Mouse (Mus musculus): ENCODE measurements at regions not wholly inside any gene's neighbourhood (a gene's known extent, or its start where the extent isn't known, plus 50 kb on each side); places are given as distances from the start of the nearest gene placed in this dataset.

DNA sequence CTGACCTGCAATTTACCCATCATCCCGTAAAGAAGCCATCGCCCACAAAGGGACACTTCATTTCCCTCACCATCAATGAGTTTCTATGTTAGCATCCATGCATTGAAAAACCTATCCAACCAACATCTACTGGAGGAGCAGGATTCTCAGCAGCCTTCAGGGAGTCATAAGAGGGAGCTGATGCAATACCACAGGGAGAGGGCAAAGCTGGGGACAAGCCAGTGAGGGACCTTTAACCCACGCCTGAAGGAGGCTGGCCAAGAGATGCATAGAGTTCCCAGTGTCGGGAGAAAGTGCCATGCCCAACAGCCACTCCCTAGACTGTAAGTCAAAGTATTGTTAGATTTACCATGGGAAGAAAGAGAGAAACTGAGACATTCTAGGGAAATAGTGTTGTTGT lies 96.7 kb downstream of the Evx1 start:
- no peak overlapping the region for H3K9ac ChIP-seq (ENCODE audit: low read depth, poor library complexity, severe bottlenecking)
- no peaks in the 10 kb centered on the region for H3K9me3 ChIP-seq (replicated peaks; ENCODE audit: control insufficient read depth, insufficient read depth, low read length, poor library complexity, severe bottlenecking)
- no peak overlapping the region for H3K4me3 ChIP-seq (ENCODE audit: low read depth, low read length)
- TF ChIP-seq EP300 (IDR thresholded peaks at IDR 0.05; ENCODE audit: insufficient read depth, low read depth, low read length) (no peak), CTCF (IDR thresholded peaks at IDR 0.05; ENCODE audit: low read depth, low read length) (no peak), POLR2A (IDR thresholded peaks at IDR 0.05; ENCODE audit: insufficient read depth, low read length) (no peak)
- no peaks in the 10 kb centered on the region for H3K27me3 ChIP-seq (ENCODE audit: control insufficient read depth, insufficient read depth, low read length, poor library complexity, severe bottlenecking)
- no peaks in the 10 kb centered on the region for H3K4me1 ChIP-seq (ENCODE audit: control insufficient read depth, insufficient read depth, low read length)
- no peaks in the 10 kb centered on the region for H3K36me3 ChIP-seq (ENCODE audit: control insufficient read depth, insufficient read depth, low read length, poor library complexity, severe bottlenecking)
- no peak overlapping the region for H3K27ac ChIP-seq (ENCODE audit: insufficient read depth, low read length)

DNA sequence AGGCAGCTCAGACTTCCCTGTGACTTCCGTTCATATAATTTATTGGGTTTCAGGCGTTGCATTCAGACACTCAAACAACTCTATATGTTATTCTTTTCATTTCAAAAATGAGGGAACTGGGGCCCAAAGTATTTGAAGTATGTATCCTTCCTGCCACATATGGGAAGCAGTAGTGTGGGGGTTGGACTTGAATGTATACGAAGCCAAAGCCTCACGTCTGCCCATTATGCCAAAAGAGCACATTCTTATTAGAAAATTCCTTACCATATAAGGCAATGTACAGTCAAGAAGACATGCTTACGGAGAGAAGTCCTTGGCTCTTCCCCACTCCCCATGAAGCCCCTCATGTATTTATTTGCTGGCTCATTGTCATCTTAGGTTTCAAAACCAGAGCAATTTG lies 97.4 kb downstream of the Evx1 start:
- H3K9me3 ChIP-seq (replicated peaks; ENCODE audit: control insufficient read depth, insufficient read depth, low read length, poor library complexity, severe bottlenecking), result no peaks in the 10 kb centered on the region
- no peaks in the 10 kb centered on the region for H3K27me3 ChIP-seq (ENCODE audit: control insufficient read depth, insufficient read depth, low read length, poor library complexity, severe bottlenecking)
- no peak overlapping the region for H3K4me3 ChIP-seq (ENCODE audit: low read depth, low read length)
- no peaks in the 10 kb centered on the region for H3K36me3 ChIP-seq (ENCODE audit: control insufficient read depth, insufficient read depth, low read length, poor library complexity, severe bottlenecking)
- H3K4me1 ChIP-seq (ENCODE audit: control insufficient read depth, insufficient read depth, low read length), result no peaks in the 10 kb centered on the region
- no peak overlapping the region for H3K9ac ChIP-seq (ENCODE audit: low read depth, poor library complexity, severe bottlenecking)
- H3K27ac ChIP-seq (ENCODE audit: insufficient read depth, low read length), result no peak overlapping the region
- no peak for TF ChIP-seq EP300 (IDR thresholded peaks at IDR 0.05; ENCODE audit: insufficient read depth, low read depth, low read length)

DNA sequence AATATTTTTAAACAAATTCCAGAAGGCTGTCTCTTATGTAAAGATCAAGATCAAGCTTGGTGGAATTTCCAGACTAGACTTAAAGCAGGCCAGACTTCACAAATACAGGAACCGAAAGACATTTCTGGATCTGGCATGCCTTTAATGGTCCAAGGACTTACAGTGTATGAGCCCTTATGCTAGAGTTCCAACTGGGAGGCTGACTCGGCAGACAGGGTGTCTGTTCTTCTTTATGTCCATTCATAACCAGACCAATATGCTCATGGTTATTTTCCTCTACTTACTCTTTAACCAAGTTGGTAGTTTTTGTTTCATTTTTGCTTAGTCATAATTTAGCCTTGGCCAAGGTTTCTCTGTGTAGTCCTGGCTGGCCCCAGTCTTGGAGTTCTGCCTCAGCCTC lies 98.0 kb downstream of the Evx1 start:
- Histone ChIP-seq H3K4me3 (ENCODE audit: low read depth, low read length) (no peak overlapping the region), H3K36me3 (ENCODE audit: control insufficient read depth, insufficient read depth, low read length, poor library complexity, severe bottlenecking) (no peaks in the 10 kb centered on the region), H3K9me3 (replicated peaks; ENCODE audit: control insufficient read depth, insufficient read depth, low read length, poor library complexity, severe bottlenecking) (no peaks in the 10 kb centered on the region), H3K9ac (ENCODE audit: low read depth, poor library complexity, severe bottlenecking) (no peak overlapping the region), H3K27me3 (ENCODE audit: control insufficient read depth, insufficient read depth, low read length, poor library complexity, severe bottlenecking) (no peaks in the 10 kb centered on the region), H3K4me1 (ENCODE audit: control insufficient read depth, insufficient read depth, low read length) (no peaks in the 10 kb centered on the region), H3K27ac (ENCODE audit: insufficient read depth, low read length) (no peak overlapping the region)
- no peak for TF ChIP-seq POLR2A (IDR thresholded peaks at IDR 0.05; ENCODE audit: insufficient read depth, low read length)
- no peak for TF ChIP-seq CTCF (IDR thresholded peaks at IDR 0.05; ENCODE audit: low read depth, low read length)
- no peak for TF ChIP-seq EP300 (IDR thresholded peaks at IDR 0.05; ENCODE audit: insufficient read depth, low read depth, low read length)

DNA sequence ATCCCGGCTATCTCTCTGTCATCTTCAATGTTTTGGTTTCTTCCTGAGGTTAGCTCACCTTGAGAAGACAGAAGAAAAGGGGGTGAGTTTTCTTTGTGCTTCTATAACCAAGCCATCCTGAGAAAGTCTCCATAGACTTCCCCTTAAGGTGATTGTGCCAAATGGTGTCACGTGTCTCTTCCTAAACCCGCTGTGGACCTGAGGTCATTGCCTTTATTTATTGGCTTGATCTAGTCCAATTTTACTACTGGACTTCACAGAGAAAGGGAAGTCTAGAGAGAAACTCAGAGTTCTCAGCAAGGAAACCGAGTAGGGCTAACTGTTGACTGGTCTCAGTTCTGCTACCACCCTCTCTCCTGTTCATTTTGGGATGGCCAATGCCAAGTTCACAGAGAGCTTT lies 100.3 kb downstream of the Evx1 start:
- no peak overlapping the region for H3K9ac ChIP-seq (ENCODE audit: low read depth, poor library complexity, severe bottlenecking)
- TF ChIP-seq EP300 (IDR thresholded peaks at IDR 0.05; ENCODE audit: insufficient read depth, low read depth, low read length) (no peak), POLR2A (IDR thresholded peaks at IDR 0.05; ENCODE audit: insufficient read depth, low read length) (no peak), CTCF (IDR thresholded peaks at IDR 0.05; ENCODE audit: low read depth, low read length) (no peak)
- no peak overlapping the region for H3K4me3 ChIP-seq (ENCODE audit: low read depth, low read length)
- no peak overlapping the region for H3K27ac ChIP-seq (ENCODE audit: insufficient read depth, low read length)
- no peaks in the 10 kb centered on the region for H3K27me3 ChIP-seq (ENCODE audit: control insufficient read depth, insufficient read depth, low read length, poor library complexity, severe bottlenecking)
- no peaks in the 10 kb centered on the region for H3K9me3 ChIP-seq (replicated peaks; ENCODE audit: control insufficient read depth, insufficient read depth, low read length, poor library complexity, severe bottlenecking)
- no peaks in the 10 kb centered on the region for H3K4me1 ChIP-seq (ENCODE audit: control insufficient read depth, insufficient read depth, low read length)
- H3K36me3 ChIP-seq (ENCODE audit: control insufficient read depth, insufficient read depth, low read length, poor library complexity, severe bottlenecking), result no peaks in the 10 kb centered on the region

DNA sequence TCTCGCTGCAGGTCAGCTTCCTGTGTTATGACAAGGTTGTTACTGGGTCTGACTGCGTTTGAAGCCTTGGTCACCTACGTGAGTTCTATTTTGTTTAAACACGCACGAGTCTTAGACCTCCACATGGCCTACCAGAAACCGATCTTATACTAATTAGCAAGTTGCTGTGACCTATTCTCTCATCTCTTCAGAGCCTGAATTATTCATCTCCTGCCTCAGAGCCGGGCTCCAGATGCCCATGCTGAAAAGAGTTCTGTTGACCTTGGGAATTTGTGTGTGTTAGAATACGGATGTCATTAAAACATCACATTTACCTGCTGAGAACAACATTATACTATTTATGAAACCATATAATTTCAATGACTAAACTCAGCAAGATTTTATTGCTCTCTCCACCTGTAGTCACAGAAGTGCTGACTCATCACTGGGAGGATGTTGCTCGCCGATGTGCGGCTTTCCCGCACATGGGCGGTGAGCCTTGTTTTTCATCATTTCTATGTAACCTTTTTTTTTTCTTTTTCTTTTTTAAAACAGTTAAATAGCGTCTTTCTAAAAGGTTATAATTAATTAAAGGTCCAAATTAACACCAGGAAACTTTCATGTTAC lies 102.1 kb downstream of the Evx1 start:
- H3K4me3 ChIP-seq (ENCODE audit: low read depth, low read length), result no peak overlapping the region
- TF ChIP-seq POLR2A (IDR thresholded peaks at IDR 0.05; ENCODE audit: insufficient read depth, low read length), result no peak
- TF ChIP-seq EP300 (IDR thresholded peaks at IDR 0.05; ENCODE audit: insufficient read depth, low read depth, low read length), result no peak

GRCm38 (mm10) chr6:52416491-52416890 lies 103.2 kb downstream of the Evx1 start:
- no peaks in the 10 kb centered on the region for H3K27me3 ChIP-seq (ENCODE audit: control insufficient read depth, insufficient read depth, low read length, poor library complexity, severe bottlenecking)
- H3K9me3 ChIP-seq (replicated peaks; ENCODE audit: control insufficient read depth, insufficient read depth, low read length, poor library complexity, severe bottlenecking), result no peaks in the 10 kb centered on the region
- no peaks in the 10 kb centered on the region for H3K36me3 ChIP-seq (ENCODE audit: control insufficient read depth, insufficient read depth, low read length, poor library complexity, severe bottlenecking)
- H3K4me3 ChIP-seq (ENCODE audit: low read depth, low read length), result no peak overlapping the region
- no peak overlapping the region for H3K9ac ChIP-seq (ENCODE audit: low read depth, poor library complexity, severe bottlenecking)
- no peak overlapping the region for H3K27ac ChIP-seq (ENCODE audit: insufficient read depth, low read length)
- no peaks in the 10 kb centered on the region for H3K4me1 ChIP-seq (ENCODE audit: control insufficient read depth, insufficient read depth, low read length)
- TF ChIP-seq CTCF (IDR thresholded peaks at IDR 0.05; ENCODE audit: low read depth, low read length) (no peak), POLR2A (IDR thresholded peaks at IDR 0.05; ENCODE audit: insufficient read depth, low read length) (no peak), EP300 (IDR thresholded peaks at IDR 0.05; ENCODE audit: insufficient read depth, low read depth, low read length) (no peak)

More for the DNA sequence above, 102.1 kb downstream of the Evx1 start:
- no peaks in the 10 kb centered on the region for H3K27me3 ChIP-seq (ENCODE audit: control insufficient read depth, insufficient read depth, low read length, poor library complexity, severe bottlenecking)
- H3K27ac ChIP-seq (ENCODE audit: insufficient read depth, low read length), result no peak overlapping the region
- H3K9me3 ChIP-seq (replicated peaks; ENCODE audit: control insufficient read depth, insufficient read depth, low read length, poor library complexity, severe bottlenecking), result no peaks in the 10 kb centered on the region
- H3K36me3 ChIP-seq (ENCODE audit: control insufficient read depth, insufficient read depth, low read length, poor library complexity, severe bottlenecking), result no peaks in the 10 kb centered on the region
- H3K4me1 ChIP-seq (ENCODE audit: control insufficient read depth, insufficient read depth, low read length), result no peaks in the 10 kb centered on the region
- H3K9ac ChIP-seq (ENCODE audit: low read depth, poor library complexity, severe bottlenecking), result no peak overlapping the region
